Mouse (Mus musculus) midbrain, embryonic 14.5 days (tissue): Measurements from ENCODE around the gene Dlg1. TPM values are rescaled to one million over a fixed set of nuclear protein-coding genes. Genes with fewer than 3 reads are reported as not detected.

ENCODE experiments used
- ATAC-seq: fragments of 200-750 bp; cut with Nextera tagmentation; 2 replicates; pipeline ENCODE4 v1.8.0; 2017; ENCODE audit warnings: moderate number of reproducible peaks, moderate library complexity; ENCODE audit not compliant: low FRiP score, low TSS enrichment
- DNase-seq: peaks from one replicate; pipeline ENCODE4 v3.0.0-alpha.2; 2015
- H3K27ac ChIP-seq: fragments of 300-500 bp; sonication (generic); replicated peaks from 2 replicates; pipeline ENCODE4 v1.5.1; 2014; ENCODE audit warnings: mild to moderate bottlenecking, low read depth, low read length, moderate library complexity
- H3K27me3 ChIP-seq: fragments of 300-500 bp; sonication (generic); 2 replicates; pipeline ENCODE4 v1.6.1; 2014; ENCODE audit warnings: low read length, control low read depth, mixed read lengths; ENCODE audit not compliant: control insufficient read depth, insufficient read depth
- H3K36me3 ChIP-seq: fragments of 300-500 bp; sonication (generic); 2 replicates; pipeline ENCODE4 v1.6.1; 2014; ENCODE audit warnings: low read length, control low read depth; ENCODE audit not compliant: control insufficient read depth, insufficient read depth
- H3K4me1 ChIP-seq: fragments of 300-500 bp; sonication (generic); 2 replicates; pipeline ENCODE4 v1.6.1; 2014; ENCODE audit warnings: mild to moderate bottlenecking, antibody characterized with exemption, low read length, control low read depth; ENCODE audit not compliant: control insufficient read depth, insufficient read depth
- H3K4me2 ChIP-seq: fragments of 300-500 bp; sonication (generic); 2 replicates; pipeline ENCODE4 v1.6.1; 2014; ENCODE audit warnings: mild to moderate bottlenecking, low read length, moderate library complexity
- H3K4me3 ChIP-seq: fragments of 300-500 bp; sonication (generic); replicated peaks from 2 replicates; pipeline ENCODE4 v1.5.1; 2014; ENCODE audit warnings: low read depth, low read length
- H3K9ac ChIP-seq: fragments of 300-500 bp; sonication (generic); replicated peaks from 2 replicates; pipeline ENCODE4 v1.6.1; 2014; ENCODE audit warnings: mild to moderate bottlenecking, low read length, moderate library complexity
- H3K9me3 ChIP-seq: fragments of 300-500 bp; sonication (generic); 2 replicates; pipeline ENCODE4 v1.6.1; 2016; ENCODE audit warnings: low read length, control low read depth, mixed read lengths; ENCODE audit not compliant: control insufficient read depth
- WGBS: fragments of 180-500 bp; shearing (Covaris S2); extraction: QIAGEN DNeasy Blood & Tissue Kit; methylation state at CpG from one replicate; pipeline ENCODE4 v1.1.7; 2014; 5-methylcytosine and 5-hydroxymethylcytosine counted together
- polyA plus RNA-seq: library from polyadenylated mRNA; unstranded; fragments of >200 nt; fragmentation: Nextera tagmentation; extraction: Ambion mirVana; gene quantifications from 2 replicates; pipeline ENCODE4 v1.2.1, GENCODE M21; 2014

Gene Dlg1
- polyA plus RNA-seq, 1 experiment from 2014 or later: 13.2 TPM

GRCm38 (mm10) chr16:31650788-31651187, 12.5 kb upstream of the Dlg1 start:
- no peaks in the 10 kb centered on the region for H3K9me3 ChIP-seq
- 16% methylated on average over 6 of the region's 6 CpGs for whole genome bisulfite sequencing
- no peaks in the 10 kb centered on the region for H3K4me1 ChIP-seq
- H3K27ac ChIP-seq: no peak overlapping the region
- H3K9ac ChIP-seq: no peak overlapping the region
- no peaks in the 10 kb centered on the region for H3K36me3 ChIP-seq
- ATAC-seq (no peak), DNase-seq (no peak)
- H3K4me3 ChIP-seq: no peak overlapping the region
- no peaks in the 10 kb centered on the region for H3K27me3 ChIP-seq
- no peak overlapping the region for H3K4me2 ChIP-seq

- H3K27ac ChIP-seq: no peak overlapping the region
Measured at GRCm38 (mm10) chr16:31651541-31651940, 11.7 kb upstream of the Dlg1 start.

GRCm38 (mm10) chr16:31652115-31652843, 11.0 kb upstream of the Dlg1 start:
- ATAC-seq (no peak), DNase-seq (peak; percentile 25)
- no peaks in the 10 kb centered on the region for H3K27me3 ChIP-seq
- H3K27ac ChIP-seq: no peak overlapping the region
- H3K9me3 ChIP-seq: no peaks in the 10 kb centered on the region
- 47% methylated on average over 9 of the region's 9 CpGs for WGBS
- H3K9ac ChIP-seq: no peak overlapping the region
- no peak overlapping the region for H3K4me2 ChIP-seq
- H3K4me1 ChIP-seq: no peaks in the 10 kb centered on the region
- H3K4me3 ChIP-seq: no peak overlapping the region
- no peaks in the 10 kb centered on the region for H3K36me3 ChIP-seq

More at GRCm38 (mm10) chr16:31651541-31651940, 11.7 kb upstream of the Dlg1 start:
- ATAC-seq (no peak), DNase-seq (no peak)
- H3K4me3 ChIP-seq: no peak overlapping the region
- no peaks in the 10 kb centered on the region for H3K36me3 ChIP-seq
- 82% methylated on average over 3 of the region's 3 CpGs for WGBS
- no peak overlapping the region for H3K9ac ChIP-seq
- H3K4me2 ChIP-seq: no peak overlapping the region
- no peaks in the 10 kb centered on the region for H3K9me3 ChIP-seq
- no peaks in the 10 kb centered on the region for H3K4me1 ChIP-seq
- no peaks in the 10 kb centered on the region for H3K27me3 ChIP-seq

GRCm38 (mm10) chr16:31653616-31654015, 9.6 kb upstream of the Dlg1 start:
- Histone ChIP-seq H3K4me3 (no peak overlapping the region), H3K4me2 (no peak overlapping the region), H3K27me3 (no peaks in the 10 kb centered on the region), H3K4me1 (no peaks in the 10 kb centered on the region), H3K9ac (no peak overlapping the region), H3K9me3 (no peaks in the 10 kb centered on the region), H3K36me3 (no peaks in the 10 kb centered on the region), H3K27ac (no peak overlapping the region)
- no peak for DNase-seq
- WGBS: 69% methylated on average over 5 of the region's 5 CpGs
- no peak for ATAC-seq

GRCm38 (mm10) chr16:31654021-31654420, 9.2 kb upstream of the Dlg1 start:
- Histone ChIP-seq H3K4me1 (no peaks in the 10 kb centered on the region), H3K9me3 (no peaks in the 10 kb centered on the region), H3K4me2 (no peak overlapping the region), H3K9ac (no peak overlapping the region), H3K27ac (no peak overlapping the region), H3K4me3 (no peak overlapping the region), H3K36me3 (no peaks in the 10 kb centered on the region), H3K27me3 (no peaks in the 10 kb centered on the region)
- 73% methylated on average over 7 of the region's 7 CpGs for WGBS
- no peak for ATAC-seq
- DNase-seq: no peak

- H3K4me1 ChIP-seq: no peaks in the 10 kb centered on the region
- H3K36me3 ChIP-seq: no peaks in the 10 kb centered on the region
- ATAC-seq: no peak
- H3K9ac ChIP-seq: no peak overlapping the region
- no peaks in the 10 kb centered on the region for H3K27me3 ChIP-seq
- no peak for DNase-seq
- no peaks in the 10 kb centered on the region for H3K9me3 ChIP-seq
- 86% methylated on average over 2 of the region's 2 CpGs for WGBS
- H3K27ac ChIP-seq: no peak overlapping the region
- H3K4me3 ChIP-seq: no peak overlapping the region
- no peak overlapping the region for H3K4me2 ChIP-seq
Measured at GRCm38 (mm10) chr16:31655531-31655930, 7.7 kb upstream of the Dlg1 start.

GRCm38 (mm10) chr16:31657502-31657901, 5.7 kb upstream of the Dlg1 start:
- Histone ChIP-seq H3K4me3 (no peak overlapping the region), H3K4me1 (no peaks in the 10 kb centered on the region), H3K27me3 (no peaks in the 10 kb centered on the region), H3K27ac (no peak overlapping the region), H3K36me3 (no peaks in the 10 kb centered on the region), H3K9ac (no peak overlapping the region), H3K9me3 (no peaks in the 10 kb centered on the region), H3K4me2 (no peak overlapping the region)
- ATAC-seq (no peak), DNase-seq (no peak)
- 22% methylated on average over 2 of the region's 2 CpGs for WGBS

GRCm38 (mm10) chr16:31658539-31659334, 4.5 kb upstream of the Dlg1 start:
- Histone ChIP-seq H3K9me3 (no peaks in the 10 kb centered on the region), H3K4me2 (no peak overlapping the region), H3K27ac (no peak overlapping the region), H3K4me1 (peaks cover 4% of the 10 kb centered on the region; the same call in 1 of the 2 replicates), H3K27me3 (no peaks in the 10 kb centered on the region), H3K36me3 (no peaks in the 10 kb centered on the region), H3K9ac (no peak overlapping the region), H3K4me3 (no peak overlapping the region)
- WGBS: 67% methylated on average over 6 of the region's 6 CpGs
- ATAC-seq (no peak), DNase-seq (no peak)

GRCm38 (mm10) chr16:31659453-31659852, 3.8 kb upstream of the Dlg1 start:
- DNase-seq: no peak
- Histone ChIP-seq H3K4me2 (no peak overlapping the region), H3K27ac (no peak overlapping the region), H3K9me3 (no peaks in the 10 kb centered on the region), H3K9ac (no peak overlapping the region), H3K27me3 (no peaks in the 10 kb centered on the region), H3K4me3 (no peak overlapping the region), H3K4me1 (peaks cover 4% of the 10 kb centered on the region; the same call in 1 of the 2 replicates), H3K36me3 (no peaks in the 10 kb centered on the region)
- ATAC-seq: no peak
- WGBS: 78% methylated on average over 5 of the region's 5 CpGs
